Mouse (Mus musculus): ENCODE measurements around the gene 1700123O20Rik.

1700123O20Rik gene

DNA sequence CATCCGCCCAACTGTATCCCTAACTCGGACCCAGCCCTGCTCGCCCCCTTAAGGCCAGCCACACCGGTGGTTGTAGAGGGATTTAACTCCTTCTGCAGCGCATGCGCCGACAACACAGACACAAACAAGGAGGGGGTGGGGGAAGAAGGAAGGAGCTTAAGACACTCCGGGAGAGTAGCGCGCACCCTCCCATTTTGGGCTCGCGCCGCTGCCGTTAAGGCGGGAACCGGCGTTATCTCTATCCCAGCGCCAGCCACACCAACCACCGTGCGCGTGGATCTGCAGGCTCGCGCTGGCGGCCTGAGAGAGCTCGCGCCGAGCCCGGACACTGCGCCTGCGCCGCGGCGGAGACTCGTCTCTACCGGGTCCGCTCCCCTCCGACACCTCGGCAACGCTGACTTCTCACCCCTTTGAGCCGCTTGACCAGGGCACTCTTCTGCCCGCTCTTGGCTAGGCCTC lies at the start of gene 1700123O20Rik:
Gene 1700123O20Rik, plus strand, starts transcription at position 154 of the 459 bp plus-strand sequence.
- DNase-seq (ENCODE audit: low spot score): peak; percentile 88

DNA sequence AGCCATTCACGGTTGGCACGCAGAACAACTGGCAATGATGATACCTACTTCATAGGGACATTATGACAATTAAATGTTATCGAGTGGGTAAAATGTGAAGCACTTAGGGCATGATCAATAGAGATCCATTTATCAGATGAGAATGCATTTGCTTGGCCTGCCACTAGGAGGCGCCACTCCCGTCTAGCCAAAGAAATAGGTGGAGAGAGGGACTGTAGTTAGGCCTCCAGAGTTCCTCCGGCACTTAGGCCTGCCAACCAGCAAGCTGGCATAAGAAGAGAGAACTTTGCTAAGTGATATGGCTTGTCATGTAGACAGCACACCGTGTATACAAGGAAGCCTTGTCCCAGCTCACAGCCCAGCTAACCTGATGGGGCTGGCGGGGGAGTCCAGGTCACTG lies 49.1 kb upstream of the 1700123O20Rik start:
- no peak for DNase-seq (ENCODE audit: low spot score)

- no peak for DNase-seq (ENCODE audit: low spot score)
Measured at GRCm38 (mm10) chr14:54638210-54638609, 47.8 kb upstream of the 1700123O20Rik start.

GRCm38 (mm10) chr14:54640121-54640520 lies 45.9 kb upstream of the 1700123O20Rik start:
- no peak for DNase-seq (ENCODE audit: low spot score)

DNA sequence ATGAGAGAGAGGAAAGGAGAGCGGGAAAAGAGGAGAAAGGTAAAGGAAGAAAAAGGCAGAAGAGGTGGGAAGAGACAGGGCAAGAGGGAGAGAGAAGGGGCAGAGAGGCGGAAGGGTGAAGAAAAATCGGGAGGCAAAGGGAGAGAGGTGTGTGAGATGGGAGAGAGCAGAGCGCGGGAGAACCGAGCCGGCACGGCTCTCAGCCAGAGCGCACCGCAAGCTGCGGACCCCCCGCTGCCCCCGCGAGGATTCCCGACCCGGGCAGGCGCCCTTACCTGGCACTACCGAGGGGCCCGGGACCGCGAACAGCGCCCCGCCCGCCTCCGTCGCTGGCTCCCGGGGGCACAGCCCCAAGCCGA lies 45.1 kb upstream of the 1700123O20Rik start, which contains the start of gene Gm17606:
Gene Gm17606, plus strand, starts transcription at position 7 of the 359 bp plus-strand sequence.
- no peak for DNase-seq (ENCODE audit: low spot score)

GRCm38 (mm10) chr14:54641305-54641969 lies 44.6 kb upstream of the 1700123O20Rik start, which contains the start of gene Cdh24:
Cdh24 (minus strand) TSS chr14:54641364.
- DNase-seq (ENCODE audit: low spot score): peak; percentile 83

DNA sequence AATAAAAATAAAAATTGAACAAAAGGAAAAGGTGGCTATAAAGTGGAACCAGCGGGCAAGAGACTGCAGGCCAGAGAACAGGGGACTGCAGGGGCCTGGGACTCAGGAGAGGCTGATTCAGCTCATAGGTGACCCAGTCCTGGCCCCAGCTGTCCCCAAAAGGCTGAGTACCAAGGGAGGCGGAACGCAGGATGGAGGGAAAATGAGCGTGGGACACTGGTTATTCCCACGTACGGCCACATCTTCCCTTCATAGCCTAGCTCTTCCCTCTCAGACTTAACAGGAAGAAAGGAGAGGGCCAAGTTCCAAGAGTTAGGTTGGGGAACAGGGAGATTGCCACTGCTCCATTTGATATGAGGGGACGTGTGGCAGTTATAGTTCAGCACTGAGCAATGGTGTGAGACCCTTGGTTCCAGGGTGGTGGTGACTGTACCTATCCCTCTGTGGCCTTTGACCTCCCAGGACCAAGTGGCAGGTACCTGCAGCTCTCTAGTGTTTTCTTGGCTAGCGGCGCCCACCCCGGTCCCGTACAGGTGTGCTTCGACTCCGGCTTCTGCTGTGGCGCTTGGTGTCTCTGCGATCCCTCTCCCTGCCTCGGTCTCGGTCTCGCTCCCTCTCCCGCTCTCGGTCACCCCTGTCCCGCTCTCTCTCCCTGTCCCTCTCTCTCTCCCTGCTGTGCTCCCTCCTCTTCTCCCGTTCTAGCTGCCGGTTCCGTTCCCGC lies 43.6 kb upstream of the 1700123O20Rik start:
- no peak for DNase-seq (ENCODE audit: low spot score)

- DNase-seq (ENCODE audit: low spot score): no peak
Measured at GRCm38 (mm10) chr14:54643011-54643410, 43.0 kb upstream of the 1700123O20Rik start.

DNA sequence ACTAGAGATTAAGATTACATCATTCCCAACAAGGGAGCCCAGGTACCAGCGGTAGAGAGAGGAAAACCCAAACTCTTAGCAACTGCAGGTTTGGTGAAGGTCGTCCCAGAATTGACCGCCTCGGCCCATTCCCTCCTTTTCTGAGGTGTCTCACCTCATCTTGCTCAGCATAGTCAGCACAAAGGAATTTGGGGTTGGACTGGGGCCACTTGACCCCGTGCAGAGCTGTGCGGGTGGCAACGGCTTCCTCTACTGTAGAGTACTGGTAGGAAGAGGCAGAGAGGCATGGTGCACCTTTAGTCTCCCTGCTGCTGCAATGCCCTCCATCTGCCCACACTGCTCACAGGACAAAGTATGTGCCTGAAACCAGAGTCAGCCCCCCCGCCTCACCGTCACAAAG lies 41.7 kb upstream of the 1700123O20Rik start:
- DNase-seq (ENCODE audit: low spot score): no peak

DNA sequence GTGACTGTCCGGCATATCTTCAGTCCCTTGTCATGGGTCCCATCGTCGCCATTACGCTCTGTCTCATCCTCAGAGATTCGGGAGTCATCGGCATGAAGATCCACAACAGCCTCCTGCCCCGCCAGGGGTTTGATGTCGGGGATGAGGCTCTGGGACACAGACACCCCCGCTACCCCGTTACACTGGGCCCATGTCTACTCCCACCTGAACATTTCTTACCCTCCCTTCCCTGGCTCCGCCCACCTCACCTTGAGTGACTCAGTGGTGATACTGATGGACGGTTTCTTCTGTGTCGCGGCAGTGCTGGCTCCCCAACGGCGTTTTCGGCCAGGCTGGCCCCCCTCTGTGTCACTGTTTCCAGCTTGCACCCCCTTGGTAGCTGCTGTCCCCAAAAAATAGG lies 39.6 kb upstream of the 1700123O20Rik start:
- no peak for DNase-seq (ENCODE audit: low spot score)

DNA sequence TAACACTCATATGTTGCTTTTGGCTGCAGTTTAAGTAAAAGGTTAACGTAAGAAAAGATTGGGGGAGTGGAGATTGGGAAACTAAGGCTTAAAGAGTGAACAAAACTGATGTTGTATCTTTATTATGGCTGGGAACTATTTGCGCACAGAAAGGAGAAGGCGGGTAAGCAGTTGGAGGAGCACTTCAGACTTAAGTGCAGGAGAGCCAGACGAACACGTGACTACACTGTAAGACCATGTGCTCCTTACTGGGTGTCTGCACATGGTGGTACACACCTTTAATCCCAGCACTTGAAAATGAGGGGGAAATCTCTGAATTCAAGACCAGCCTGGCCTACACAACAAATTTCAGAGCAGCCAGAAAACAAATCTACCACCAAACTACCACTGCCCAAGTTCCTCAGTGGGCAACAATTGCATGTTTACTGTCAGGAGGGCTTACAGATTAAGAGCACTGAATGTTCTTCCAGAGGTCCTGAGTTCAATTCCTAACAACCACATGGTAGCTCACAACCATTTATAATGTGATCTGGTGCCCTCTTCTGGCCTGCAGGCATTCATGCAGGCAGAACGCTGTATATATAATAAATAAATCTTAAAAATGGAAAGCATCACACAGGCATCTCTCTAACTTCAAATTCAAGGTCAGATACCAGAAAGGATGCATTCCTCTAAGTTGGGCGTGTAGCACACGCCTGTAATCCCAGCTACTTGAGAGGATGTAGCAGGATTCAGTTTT lies 38.9 kb upstream of the 1700123O20Rik start:
- DNase-seq (ENCODE audit: low spot score): no peak

DNA sequence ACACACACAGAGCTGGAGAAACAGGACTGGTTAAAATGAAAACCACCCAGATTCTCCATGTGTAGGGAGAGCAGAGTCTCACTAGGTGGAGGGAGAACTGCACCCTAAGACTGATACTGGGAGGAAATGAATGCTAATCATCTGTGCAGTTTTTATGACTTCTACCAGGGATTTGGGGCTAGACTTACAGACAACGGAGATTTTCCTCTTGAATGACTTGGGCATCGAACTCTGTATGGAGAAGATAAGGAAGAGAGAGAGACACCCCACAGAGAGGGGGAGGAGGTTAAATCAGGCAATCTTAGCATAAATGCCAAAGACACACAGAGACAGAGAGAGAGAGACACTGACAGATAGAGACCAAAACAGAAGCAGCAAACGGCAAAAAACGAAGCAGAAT lies 38.1 kb upstream of the 1700123O20Rik start:
- DNase-seq (ENCODE audit: low spot score): no peak

DNA sequence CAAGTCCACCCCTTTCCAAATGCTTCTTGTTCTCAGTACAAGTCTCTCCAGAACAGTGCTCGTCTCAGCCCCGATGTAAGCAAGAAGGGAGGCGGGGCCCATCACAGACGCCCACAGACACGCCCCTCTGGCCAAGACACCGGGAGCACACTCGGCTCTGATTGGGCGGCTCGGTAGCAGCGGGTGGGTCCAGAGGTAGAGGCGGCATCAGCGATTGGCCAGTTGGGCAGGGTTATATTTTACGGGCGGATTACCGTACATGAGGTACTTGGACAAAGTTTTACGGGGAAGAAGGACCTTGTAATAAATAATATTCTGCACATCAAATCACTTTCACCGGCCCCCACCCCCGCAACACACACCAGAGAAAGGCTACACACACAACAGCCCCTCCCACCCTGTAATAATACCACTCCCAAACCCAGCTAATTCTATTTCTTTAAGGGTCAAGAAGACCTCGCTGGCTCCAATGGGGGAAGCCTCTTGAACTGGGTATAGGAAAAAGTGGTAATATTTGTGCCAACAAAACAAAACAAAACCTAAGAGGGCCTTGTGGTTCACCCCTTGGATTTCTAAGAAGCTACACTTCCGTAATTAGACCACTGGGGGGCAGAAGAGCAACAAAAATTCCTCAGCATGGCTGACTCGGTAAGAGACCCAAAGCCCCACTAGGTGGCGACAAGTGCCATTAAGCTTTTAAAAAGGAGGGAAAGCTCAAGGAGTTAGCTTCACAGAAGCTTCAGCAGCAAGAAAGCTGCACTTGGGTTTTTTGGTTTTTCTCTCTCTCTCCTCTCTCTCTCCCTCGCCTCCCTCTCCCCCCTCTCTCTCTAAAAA lies 35.2 kb upstream of the 1700123O20Rik start:
- DNase-seq (ENCODE audit: low spot score): peak; percentile 94

GRCm38 (mm10) chr14:54651556-54651955 lies 34.5 kb upstream of the 1700123O20Rik start:
- no peak for DNase-seq (ENCODE audit: low spot score)

- DNase-seq (ENCODE audit: low spot score): no peak
Measured at GRCm38 (mm10) chr14:54652787-54653186, 33.2 kb upstream of the 1700123O20Rik start.

DNA sequence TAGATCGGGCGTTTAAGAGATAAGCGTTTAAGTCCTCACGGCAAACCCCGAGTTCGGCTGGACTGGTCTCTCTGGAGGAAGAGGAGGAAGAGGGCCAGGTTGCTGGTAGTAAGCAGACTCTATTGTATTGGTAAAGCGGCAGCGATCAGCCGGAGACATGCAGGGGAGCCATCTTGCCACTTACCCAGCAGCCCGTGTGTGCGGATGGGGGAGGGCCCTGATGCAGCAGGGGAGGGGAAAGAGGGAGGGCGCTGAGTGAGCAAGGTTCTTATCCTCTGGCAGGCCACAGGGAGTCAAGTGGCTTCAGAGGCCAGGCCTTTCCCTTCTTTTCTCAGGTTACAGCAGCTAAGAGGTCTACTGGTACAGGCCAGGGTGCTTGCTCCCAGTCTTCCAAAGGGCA lies 32.5 kb upstream of the 1700123O20Rik start:
- peak; percentile 85 for DNase-seq (ENCODE audit: low spot score)

DNA sequence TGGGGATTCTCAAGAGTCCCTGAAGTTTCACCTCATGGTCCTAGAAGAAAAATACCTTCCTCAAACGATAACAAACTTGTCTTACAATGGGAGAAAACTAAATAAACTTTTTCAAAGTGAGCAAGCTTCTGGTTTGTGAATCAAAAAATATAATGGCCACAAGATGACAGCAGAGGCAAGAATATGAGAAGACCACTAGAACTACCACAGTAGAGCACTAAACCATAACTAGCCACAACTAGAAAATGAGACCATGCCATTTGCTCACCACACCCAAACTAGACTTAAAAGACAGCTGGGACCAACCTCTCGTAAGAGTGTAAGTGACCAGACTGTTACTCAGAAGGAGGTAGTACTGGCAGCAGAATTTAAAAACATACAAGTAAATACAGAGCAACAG lies 26.0 kb upstream of the 1700123O20Rik start:
- peak; percentile 68 for DNase-seq (ENCODE audit: low spot score)

GRCm38 (mm10) chr14:54664477-54665222 lies 21.4 kb upstream of the 1700123O20Rik start:
- no peak for DNase-seq (ENCODE audit: low spot score)

GRCm38 (mm10) chr14:54669381-54669780 lies 16.6 kb upstream of the 1700123O20Rik start:
- DNase-seq (ENCODE audit: low spot score): no peak

DNA sequence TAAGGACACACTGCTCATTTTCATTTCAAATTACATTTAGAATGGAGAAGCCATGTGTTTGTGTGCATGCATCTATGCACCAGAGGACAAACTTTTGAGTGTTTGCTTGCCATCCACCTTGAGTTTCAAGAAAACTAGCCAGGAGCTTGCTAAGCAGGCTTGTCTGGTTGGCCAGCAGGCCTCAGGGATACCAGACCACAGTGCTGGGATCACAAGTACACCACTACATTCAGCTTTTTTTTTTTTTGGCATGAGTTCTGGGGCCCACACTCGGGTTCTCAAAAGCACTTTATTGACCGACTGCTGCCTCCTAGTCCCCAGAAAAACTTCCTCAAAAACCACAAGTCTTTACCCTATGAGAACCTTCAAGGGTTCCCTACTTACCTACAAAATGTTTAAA lies 11.7 kb upstream of the 1700123O20Rik start:
- DNase-seq (ENCODE audit: low spot score): no peak

- no peak for DNase-seq (ENCODE audit: low spot score)
Measured at GRCm38 (mm10) chr14:54676290-54676689, 9.7 kb upstream of the 1700123O20Rik start.

Data from c-Kit-positive CD71-positive TER-119-positive erythroid progenitor cells, embryonic 14.5 days (primary cell).